Mouse (Mus musculus): Measurements from ENCODE around the gene Aph1c.

GRCm38 (mm10) chr9:66863456-66863855 lies 28.9 kb upstream of the Aph1c start:
- TF ChIP-seq POLR2A (IDR thresholded peaks at IDR 0.05; ENCODE audit: extremely low read depth, insufficient read depth, low read length): no peak
- TF ChIP-seq CTCF (IDR thresholded peaks at IDR 0.05; ENCODE audit: low read depth, low read length): no peak
